Mouse (Mus musculus): ENCODE results near the gene Espn. TPM values are rescaled to one million over a fixed set of nuclear protein-coding genes. Genes with fewer than 3 reads are reported as not detected.

Espn gene
- polyA plus RNA-seq, 1 experiment from 2014 or later = 1.3 TPM

GRCm38 (mm10) chr4:152086505-152087210 lies 65.5 kb downstream of the Espn start:
- peak; percentile 52 for ATAC-seq
- in situ Hi-C loops (cut with MboI; ENCODE audit: low pct_unique_long_range_greater_than_20kb) = no loop called here
- no peaks in the 10 kb centered on the region for H3K27me3 ChIP-seq
- ChIA-PET CTCF (no interaction called here), POLR2A (interaction anchor here (0.7 to 1.2 kb wide), 2 partner anchors 48 to 387 kb away, joined by 3 to 4 read pairs; partner anchors contain the start of gene Nol9)
- DNase-seq (ENCODE audit: low read depth, low spot score) = no peak
- TF ChIP-seq CTCF (IDR thresholded peaks at IDR 0.05) = no peak

DNA sequence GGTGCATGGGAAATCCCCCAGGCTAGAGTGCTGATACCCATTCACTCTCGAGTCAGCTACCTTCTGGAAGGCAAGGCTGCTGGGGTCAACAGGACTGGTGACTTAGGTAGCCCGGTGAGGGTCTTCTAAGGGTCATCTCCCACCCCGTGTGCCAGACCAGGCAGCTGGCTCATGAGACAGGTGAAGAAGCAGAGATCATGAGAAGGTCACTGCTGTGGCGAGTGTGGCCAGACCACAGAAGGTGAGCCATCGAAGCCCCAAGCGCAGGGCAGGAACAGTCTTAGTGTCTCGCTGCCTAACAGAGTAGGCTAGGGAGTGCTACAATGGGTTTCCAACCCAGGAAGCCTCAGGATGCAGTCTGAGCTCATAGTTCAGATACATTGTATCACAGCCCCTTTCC lies 67.6 kb downstream of the Espn start:
- ChIA-PET POLR2A (no interaction called here), CTCF (interaction anchor here (1.5 kb wide), 1 partner anchor 10 kb away, joined by 5 read pairs; no protein-coding TSS in a partner anchor)
- DNase-seq (ENCODE audit: low read depth, low spot score) (no peak), ATAC-seq (no peak)
- H3K27me3 ChIP-seq = no peaks in the 10 kb centered on the region
- in situ Hi-C loops (cut with MboI; ENCODE audit: low pct_unique_long_range_greater_than_20kb) = no loop called here
- TF ChIP-seq CTCF (IDR thresholded peaks at IDR 0.05) = no peak

DNA sequence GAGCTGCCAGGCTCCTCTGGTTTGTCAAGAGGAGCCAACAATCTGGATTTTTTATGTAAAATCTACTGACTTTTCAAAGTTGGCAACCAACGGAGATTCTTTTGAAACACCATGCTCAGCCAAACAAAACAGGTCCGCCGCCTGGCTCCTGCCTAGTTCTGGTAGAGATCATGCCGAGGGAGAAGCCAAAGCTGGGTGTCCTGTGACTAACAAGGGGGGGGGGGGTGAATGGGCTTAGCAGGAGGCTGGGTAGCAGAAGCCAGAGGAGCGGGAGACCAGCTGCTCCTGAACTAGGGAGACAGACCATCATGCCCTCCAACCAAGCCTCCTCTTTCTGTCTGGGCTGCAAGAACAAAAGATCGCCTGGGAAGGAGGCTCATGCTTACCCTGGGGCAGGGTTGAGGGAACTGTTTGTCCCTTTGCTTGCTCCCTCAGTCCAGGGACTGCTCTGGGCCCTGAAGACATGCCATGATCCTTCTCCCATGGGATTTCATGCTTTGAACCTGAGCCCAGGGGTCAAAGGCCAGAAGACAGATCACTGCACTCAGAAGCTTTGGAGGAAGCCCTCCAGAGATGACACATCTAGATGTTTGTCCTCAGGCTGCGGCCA lies 68.5 kb downstream of the Espn start:
- in situ Hi-C loops (cut with MboI; ENCODE audit: low pct_unique_long_range_greater_than_20kb) = no loop called here
- CTCF ChIA-PET = no interaction called here
- no peak for TF ChIP-seq CTCF (IDR thresholded peaks at IDR 0.05)
- peak; percentile 33 for ATAC-seq
- no peaks in the 10 kb centered on the region for H3K27me3 ChIP-seq
- POLR2A ChIA-PET = no interaction called here
- peak; percentile 65 for DNase-seq (ENCODE audit: low read depth, low spot score)

- DNase-seq (ENCODE audit: low read depth, low spot score) (no peak), ATAC-seq (no peak)
- POLR2A ChIA-PET = no interaction called here
- TF ChIP-seq CTCF (IDR thresholded peaks at IDR 0.05) = no peak
- CTCF ChIA-PET = no interaction called here
- no peaks in the 10 kb centered on the region for H3K27me3 ChIP-seq
- in situ Hi-C loops (cut with MboI; ENCODE audit: low pct_unique_long_range_greater_than_20kb) = no loop called here
Measured at GRCm38 (mm10) chr4:152079931-152080330, 72.2 kb downstream of the Espn start.

DNA sequence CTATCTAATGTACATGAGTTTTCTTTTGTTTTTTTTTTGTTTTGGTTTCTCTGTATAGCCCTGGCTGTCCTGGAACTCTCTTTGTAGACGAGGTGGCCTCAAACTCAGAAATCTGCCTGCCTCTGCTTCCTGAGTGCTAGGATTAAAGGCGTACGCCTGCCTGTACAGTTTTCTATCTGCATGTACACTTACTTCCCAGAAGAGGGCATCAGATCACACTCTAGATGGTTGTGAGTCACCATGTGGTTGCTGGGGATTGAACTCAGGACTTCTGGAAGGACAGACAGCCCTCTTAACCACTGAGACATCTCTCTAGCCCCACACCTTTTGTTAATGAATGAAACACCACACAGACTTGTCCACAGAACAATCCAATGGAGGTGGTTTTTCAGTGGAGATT lies 72.9 kb downstream of the Espn start:
- CTCF ChIA-PET = interaction anchor here (1.2 kb wide), 1 partner anchor 17 kb away, joined by 4 read pairs; no protein-coding TSS in a partner anchor

GRCm38 (mm10) chr4:152078105-152078530 lies 74.1 kb downstream of the Espn start:
- TF ChIP-seq CTCF (IDR thresholded peaks at IDR 0.05) = no peak
- H3K27me3 ChIP-seq = no peaks in the 10 kb centered on the region
- in situ Hi-C loops (cut with MboI; ENCODE audit: low pct_unique_long_range_greater_than_20kb) = no loop called here
- CTCF ChIA-PET = no interaction called here
- POLR2A ChIA-PET = interaction anchor here (0.7 kb wide), 1 partner anchor 31 kb away, joined by 3 read pairs; no protein-coding TSS in a partner anchor
- ATAC-seq (no peak), DNase-seq (ENCODE audit: low read depth, low spot score) (no peak)

More for the DNA sequence above, 72.9 kb downstream of the Espn start:
- ATAC-seq = no peak
- POLR2A ChIA-PET = no interaction called here
- no peak for DNase-seq (ENCODE audit: low read depth, low spot score)
- H3K27me3 ChIP-seq = no peaks in the 10 kb centered on the region
- TF ChIP-seq CTCF (IDR thresholded peaks at IDR 0.05) = no peak
- in situ Hi-C loops (cut with MboI; ENCODE audit: low pct_unique_long_range_greater_than_20kb) = no loop called here

- ChIA-PET POLR2A (no interaction called here), CTCF (no interaction called here)
- DNase-seq (ENCODE audit: low read depth, low spot score) (no peak), ATAC-seq (no peak)
- no peaks in the 10 kb centered on the region for H3K27me3 ChIP-seq
- in situ Hi-C loops (cut with MboI; ENCODE audit: low pct_unique_long_range_greater_than_20kb) = no loop called here
- no peak for TF ChIP-seq CTCF (IDR thresholded peaks at IDR 0.05)
Measured at GRCm38 (mm10) chr4:152077191-152077590, 75.0 kb downstream of the Espn start.

- no peak for DNase-seq (ENCODE audit: low read depth, low spot score)
Measured at GRCm38 (mm10) chr4:152074548-152074947, 77.6 kb downstream of the Espn start.

GRCm38 (mm10) chr4:152073715-152074114 lies 78.5 kb downstream of the Espn start:
- in situ Hi-C loops (cut with MboI; ENCODE audit: low pct_unique_long_range_greater_than_20kb) = no loop called here
- DNase-seq (ENCODE audit: low read depth, low spot score) = no peak
- no peak for ATAC-seq
- ChIA-PET POLR2A (no interaction called here), CTCF (no interaction called here)
- TF ChIP-seq CTCF (IDR thresholded peaks at IDR 0.05) = no peak
- H3K27me3 ChIP-seq = no peaks in the 10 kb centered on the region

More at GRCm38 (mm10) chr4:152074548-152074947, 77.6 kb downstream of the Espn start:
- no peak for TF ChIP-seq CTCF (IDR thresholded peaks at IDR 0.05)
- in situ Hi-C loops (cut with MboI; ENCODE audit: low pct_unique_long_range_greater_than_20kb) = no loop called here
- POLR2A ChIA-PET = no interaction called here
- CTCF ChIA-PET = no interaction called here
- H3K27me3 ChIP-seq = no peaks in the 10 kb centered on the region
- ATAC-seq = no peak

GRCm38 (mm10) chr4:152072655-152073054 lies 79.5 kb downstream of the Espn start:
- in situ Hi-C loops (cut with MboI; ENCODE audit: low pct_unique_long_range_greater_than_20kb) = no loop called here

DNA sequence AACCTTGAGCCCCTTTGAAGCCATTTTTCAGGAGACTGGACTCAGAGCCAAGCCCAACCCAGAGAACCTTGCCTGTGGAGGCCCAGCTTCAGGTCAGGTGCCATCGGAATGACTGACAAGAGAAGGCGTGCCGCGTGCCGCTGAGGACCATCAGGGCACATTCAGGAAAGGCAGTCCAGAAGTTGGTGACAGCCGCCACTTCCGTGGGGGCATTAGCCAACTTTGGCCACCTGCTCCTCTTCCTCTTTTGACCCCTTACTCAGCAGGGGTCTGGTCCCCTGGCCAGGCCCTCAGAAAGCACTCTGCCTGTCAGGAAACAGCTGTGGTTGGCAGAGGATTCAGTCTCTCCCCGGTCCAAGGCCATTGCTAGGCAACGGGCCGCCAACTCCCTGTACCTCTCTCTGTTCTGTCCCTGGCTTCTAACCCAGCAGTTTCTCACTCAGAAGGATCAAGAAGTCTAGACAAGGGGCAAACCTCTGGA lies 80.0 kb downstream of the Espn start, which contains the start of gene Plekhg5:
Gene Plekhg5 (plus strand): TSS at position 378 of the 481 bp plus-strand sequence.
- ChIA-PET CTCF (no interaction called here), POLR2A (no interaction called here)
- in situ Hi-C loops (cut with MboI; ENCODE audit: low pct_unique_long_range_greater_than_20kb) = no loop called here
- ATAC-seq (no peak), DNase-seq (ENCODE audit: low read depth, low spot score) (no peak)
- no peaks in the 10 kb centered on the region for H3K27me3 ChIP-seq
- no peak for TF ChIP-seq CTCF (IDR thresholded peaks at IDR 0.05)

More at GRCm38 (mm10) chr4:152072655-152073054, 79.5 kb downstream of the Espn start:
- no peak for ATAC-seq
- CTCF ChIA-PET = no interaction called here
- H3K27me3 ChIP-seq = no peaks in the 10 kb centered on the region
- no peak for DNase-seq (ENCODE audit: low read depth, low spot score)
- POLR2A ChIA-PET = no interaction called here
- no peak for TF ChIP-seq CTCF (IDR thresholded peaks at IDR 0.05)

Measured in Patski (cell line).